Mouse (Mus musculus): Measurements from ENCODE around the gene Gzma.

The Gzma gene

GRCm38 (mm10) chr13:113046211-113046883 is 54.4 kb downstream of the Gzma start, which contains the start of gene Gpx8:
Gene Gpx8, minus strand, starts transcription at chr13:113046410.
- peak; percentile 57 to 70 for DNase-seq (ENCODE audit: low spot score in 2 of 2)

- DNase-seq (ENCODE audit: low spot score in 2 of 2) = no peak
Measured at GRCm38 (mm10) chr13:113045458-113046110, 55.2 kb downstream of the Gzma start.

DNA sequence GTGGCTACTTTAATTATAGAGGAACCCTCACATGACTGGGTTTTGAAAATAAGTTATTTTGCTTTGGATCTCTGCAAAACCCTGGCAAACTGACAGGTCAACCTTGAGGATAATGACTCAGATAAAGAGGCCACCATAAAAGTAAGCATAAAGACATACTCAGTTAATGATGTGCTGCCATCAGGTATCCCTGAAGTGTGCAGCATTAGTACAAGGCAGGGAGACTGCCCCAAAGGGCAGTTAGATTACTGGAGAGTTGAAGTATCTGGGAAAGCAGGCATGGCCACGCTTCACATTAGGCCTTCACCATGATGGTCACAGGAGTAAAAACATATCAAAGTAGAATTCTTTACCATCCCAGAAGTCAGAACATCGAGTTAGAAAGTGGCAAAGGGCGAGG is 55.9 kb downstream of the Gzma start:
- no peak for DNase-seq (ENCODE audit: low spot score in 2 of 2)
